Mouse (Mus musculus) spleen, adult 2 months (tissue): ENCODE results near the gene 4933414I15Rik.

Experiments
- CTCF ChIP-seq: fragments of 200-500 bp; IDR thresholded peaks from 2 replicates; pipeline ENCODE4 v1.5.1; 2011; ENCODE audit warnings: mild to moderate bottlenecking, inconsistent platforms; ENCODE audit not compliant: insufficient read depth, insufficient read length, insufficient replicate concordance; ENCODE audit errors: extremely low read depth
- POLR2A ChIP-seq: fragments of 200-500 bp; IDR thresholded peaks from 2 replicates; pipeline ENCODE4 v1.6.1; 2011; ENCODE audit warnings: low read depth, low read length, inconsistent platforms

- TF ChIP-seq CTCF (no peak), POLR2A (no peak)
Measured at GRCm38 (mm10) chr11:50931451-50931866, 12.1 kb downstream of the 4933414I15Rik start, which contains the start of gene Zfp354b.
